Mouse (Mus musculus) stomach, postnatal 0 days (tissue): ENCODE measurements around the gene Wfdc1. TPM values are rescaled to one million over a fixed set of nuclear protein-coding genes. Genes with fewer than 3 reads are reported as not detected.

Source experiments
- ATAC-seq: fragments of 200-750 bp; cut with Nextera tagmentation; 2 replicates; pipeline ENCODE4 v1.8.0; 2017; ENCODE audit not compliant: low FRiP score, low TSS enrichment
- DNase-seq: peaks from one replicate; pipeline ENCODE4 v3.0.0-alpha.2; 2016; ENCODE audit warnings: low spot score
- H3K27ac ChIP-seq: fragments of 300-500 bp; sonication (generic); replicated peaks from 2 replicates; pipeline ENCODE4 v1.5.1; 2014; ENCODE audit warnings: mild to moderate bottlenecking, control low read depth
- H3K27me3 ChIP-seq: fragments of 300-500 bp; sonication (generic); 2 replicates; pipeline ENCODE4 v1.6.1; 2014; ENCODE audit warnings: low read length; ENCODE audit not compliant: control insufficient read depth, insufficient read depth
- H3K36me3 ChIP-seq: fragments of 300-500 bp; sonication (generic); 2 replicates; pipeline ENCODE4 v1.6.1; 2014; ENCODE audit warnings: low read length, mixed read lengths; ENCODE audit not compliant: control insufficient read depth, insufficient read depth
- H3K4me1 ChIP-seq: fragments of 300-500 bp; sonication (generic); replicated peaks from 2 replicates; pipeline ENCODE4 v1.6.1; 2014; ENCODE audit warnings: antibody characterized with exemption; ENCODE audit not compliant: control insufficient read depth, insufficient read depth
- H3K4me2 ChIP-seq: fragments of 300-500 bp; sonication (generic); replicated peaks from 2 replicates; pipeline ENCODE4 v1.6.1; 2014; ENCODE audit warnings: low read depth, mild to moderate bottlenecking, control low read depth, moderate library complexity
- H3K4me3 ChIP-seq: fragments of 300-500 bp; sonication (generic); 2 replicates; pipeline ENCODE4 v1.5.1; 2014; ENCODE audit warnings: low read depth, low read length, control low read depth
- H3K9ac ChIP-seq: fragments of 300-500 bp; sonication (generic); 2 replicates; pipeline ENCODE4 v1.6.1; 2014; ENCODE audit warnings: mild to moderate bottlenecking, low read length, control low read depth, mixed read lengths
- H3K9me3 ChIP-seq: fragments of 300-500 bp; sonication (generic); 2 replicates; pipeline ENCODE4 v1.6.1; 2016; ENCODE audit warnings: low read length; ENCODE audit not compliant: control insufficient read depth
- CTCF ChIP-seq: IDR thresholded peaks from 2 replicates; pipeline ENCODE4 v1.5.1; 2016; ENCODE audit warnings: antibody characterized with exemption, low read depth, mild to moderate bottlenecking, moderate library complexity
- EP300 ChIP-seq: optimal IDR thresholded peaks from 2 replicates; pipeline ENCODE3; 2016; ENCODE audit warnings: antibody characterized with exemption
- WGBS: fragments of 180-500 bp; shearing (Covaris S2); extraction: QIAGEN DNeasy Blood & Tissue Kit; methylation state at CpG from one replicate; pipeline ENCODE4 v1.1.7; 2014; 5-methylcytosine and 5-hydroxymethylcytosine counted together
- polyA plus RNA-seq: library from polyadenylated mRNA; unstranded; fragments of >200 nt; fragmentation: Nextera tagmentation; extraction: Ambion mirVana; gene quantifications from 2 replicates; pipeline ENCODE4 v1.2.1, GENCODE M21; 2015

Gene Wfdc1
- polyA plus RNA-seq, 1 experiment from 2014 or later, result 58.0 TPM

GRCm38 (mm10) chr8:119678138-119678843 is 12.1 kb downstream of the Wfdc1 start:
- Histone ChIP-seq H3K4me2 (peak overlapping the region; percentile 27), H3K4me3 (no peak overlapping the region), H3K27me3 (no peaks in the 10 kb centered on the region), H3K9ac (no peak overlapping the region), H3K4me1 (peaks cover 3% of the 10 kb centered on the region; the same call in 1 of the 2 replicates), H3K27ac (no peak overlapping the region), H3K9me3 (no peaks in the 10 kb centered on the region), H3K36me3 (no peaks in the 10 kb centered on the region)
- 13% methylated on average over 18 of the region's 18 CpGs for WGBS
- ATAC-seq (peak; percentile 54), DNase-seq (peak; percentile 61)
- TF ChIP-seq EP300 (no peak), CTCF (peak; percentile 81)

- H3K36me3 ChIP-seq, result no peaks in the 10 kb centered on the region
- no peak overlapping the region for H3K9ac ChIP-seq
- no peaks in the 10 kb centered on the region for H3K9me3 ChIP-seq
- no peak overlapping the region for H3K4me2 ChIP-seq
- H3K27ac ChIP-seq, result no peak overlapping the region
- DNase-seq (no peak), ATAC-seq (no peak)
- H3K4me3 ChIP-seq, result no peak overlapping the region
- WGBS, result 60% methylated on average over 9 of the region's 14 CpGs
- H3K27me3 ChIP-seq, result no peaks in the 10 kb centered on the region
- peaks cover 3% of the 10 kb centered on the region; the same call in 1 of the 2 replicates for H3K4me1 ChIP-seq
- TF ChIP-seq EP300, result no peak
- TF ChIP-seq CTCF, result no peak
Measured at GRCm38 (mm10) chr8:119679184-119679583, 13.0 kb downstream of the Wfdc1 start.

GRCm38 (mm10) chr8:119690602-119691001 is 24.4 kb downstream of the Wfdc1 start:
- Histone ChIP-seq H3K9ac (no peak overlapping the region), H3K27me3 (no peaks in the 10 kb centered on the region), H3K4me2 (no peak overlapping the region), H3K27ac (peak overlapping the region; percentile 56; the same call in 1 of the 2 replicates), H3K4me3 (no peak overlapping the region), H3K9me3 (no peaks in the 10 kb centered on the region), H3K4me1 (no peaks in the 10 kb centered on the region), H3K36me3 (no peaks in the 10 kb centered on the region)
- WGBS, result 58% methylated on average over 6 of the region's 6 CpGs
- DNase-seq, result no peak
- ATAC-seq, result no peak
- no peak for TF ChIP-seq CTCF
- no peak for TF ChIP-seq EP300

DNA sequence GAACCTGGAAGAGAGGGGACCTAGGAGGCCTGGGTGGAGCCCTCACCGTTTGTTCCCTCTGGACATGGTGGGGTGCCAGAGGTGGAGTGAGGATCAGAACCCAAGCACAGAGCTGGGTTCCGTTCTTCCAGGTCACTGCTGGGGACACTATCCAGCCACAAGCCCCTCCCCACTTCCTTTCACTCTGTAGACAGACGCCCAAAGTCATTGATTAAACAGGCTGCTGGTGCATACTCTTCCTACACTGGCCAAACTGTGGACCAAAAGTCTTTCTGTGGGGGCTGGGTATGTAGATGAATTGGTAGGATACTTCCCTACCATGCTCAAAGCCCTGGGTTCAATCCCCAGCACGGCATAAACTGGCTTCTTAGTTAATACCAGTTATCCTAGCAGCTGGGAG is 25.8 kb downstream of the Wfdc1 start:
- no peak overlapping the region for H3K27ac ChIP-seq

GRCm38 (mm10) chr8:119694696-119695095 is 28.5 kb downstream of the Wfdc1 start:
- Histone ChIP-seq H3K36me3 (no peaks in the 10 kb centered on the region), H3K27me3 (0 out of 2 replicates have a peak, but pooled peaks cover under 1% of the 10 kb centered on the region), H3K27ac (no peak overlapping the region), H3K9me3 (no peaks in the 10 kb centered on the region), H3K4me2 (no peak overlapping the region), H3K9ac (no peak overlapping the region), H3K4me3 (no peak overlapping the region), H3K4me1 (no peaks in the 10 kb centered on the region)
- WGBS, result 68% methylated on average over 7 of the region's 7 CpGs
- no peak for ATAC-seq
- no peak for DNase-seq
- TF ChIP-seq EP300 (no peak), CTCF (no peak)

More for the DNA sequence above, 25.8 kb downstream of the Wfdc1 start:
- no peaks in the 10 kb centered on the region for H3K36me3 ChIP-seq
- H3K4me2 ChIP-seq, result no peak overlapping the region
- DNase-seq (no peak), ATAC-seq (no peak)
- H3K27me3 ChIP-seq, result no peaks in the 10 kb centered on the region
- no peak for TF ChIP-seq EP300
- H3K9me3 ChIP-seq, result no peaks in the 10 kb centered on the region
- H3K4me3 ChIP-seq, result no peak overlapping the region
- WGBS, result 71% methylated on average over 4 of the region's 4 CpGs
- H3K9ac ChIP-seq, result no peak overlapping the region
- H3K4me1 ChIP-seq, result no peaks in the 10 kb centered on the region

- no peak overlapping the region for H3K4me3 ChIP-seq
- H3K27ac ChIP-seq, result no peak overlapping the region
- no peaks in the 10 kb centered on the region for H3K9me3 ChIP-seq
- H3K4me1 ChIP-seq, result no peaks in the 10 kb centered on the region
- 0 out of 2 replicates have a peak, but pooled peaks have one; percentile 39 for ATAC-seq
- DNase-seq, result no peak
- H3K36me3 ChIP-seq, result no peaks in the 10 kb centered on the region
- WGBS, result 84% methylated on average over 2 of the region's 2 CpGs
- H3K4me2 ChIP-seq, result no peak overlapping the region
- TF ChIP-seq EP300 (no peak), CTCF (no peak)
- 0 out of 2 replicates have a peak, but pooled peaks cover 3% of the 10 kb centered on the region for H3K27me3 ChIP-seq
- no peak overlapping the region for H3K9ac ChIP-seq
Measured at GRCm38 (mm10) chr8:119697163-119697562, 31.0 kb downstream of the Wfdc1 start.
